Mouse (Mus musculus) limb, embryonic 10.5 days (tissue): ENCODE results near the gene 1190007I07Rik. TPM values are rescaled to one million over a fixed set of nuclear protein-coding genes. Genes with fewer than 3 reads are reported as not detected.
"Not testable (repeated sequence)": the region's sequence is repeated elsewhere in the genome, so short reads cannot be mapped to it uniquely, and the experiment has no call there.

Experiments used
- DNase-seq: peaks from one replicate; pipeline ENCODE4 v3.0.0-alpha.2; 2017; ENCODE audit warnings: low spot score
- H3K27ac ChIP-seq: fragments of 300-500 bp; sonication (generic); 2 replicates; pipeline ENCODE4 v1.5.1; 2016; ENCODE audit warnings: mild to moderate bottlenecking
- H3K27me3 ChIP-seq: fragments of 300-500 bp; sonication (generic); 2 replicates; pipeline ENCODE4 v1.6.1; 2016; ENCODE audit warnings: low read depth, mild to moderate bottlenecking; ENCODE audit not compliant: poor library complexity, severe bottlenecking
- H3K36me3 ChIP-seq: fragments of 300-500 bp; sonication (generic); 2 replicates; pipeline ENCODE4 v1.6.1; 2016; ENCODE audit warnings: mild to moderate bottlenecking, moderate library complexity
- H3K4me1 ChIP-seq: fragments of 300-500 bp; sonication (generic); 2 replicates; pipeline ENCODE4 v1.6.1; 2016
- H3K4me3 ChIP-seq: fragments of 300-500 bp; sonication (generic); 2 replicates; pipeline ENCODE4 v1.5.1; 2016; ENCODE audit warnings: mild to moderate bottlenecking, moderate library complexity
- H3K9me3 ChIP-seq: fragments of 300-500 bp; sonication (generic); replicated peaks from 2 replicates; pipeline ENCODE4 v1.6.1; 2016; ENCODE audit warnings: mild to moderate bottlenecking
- WGBS: fragments of 180-500 bp; shearing (Covaris S2); methylation state at CpG from one replicate; pipeline ENCODE4 v1.1.7; 2016; 5-methylcytosine and 5-hydroxymethylcytosine counted together
- polyA plus RNA-seq: library from polyadenylated mRNA; unstranded; fragments of >200 nt; fragmentation: Nextera tagmentation; extraction: Ambion mirVana; gene quantifications from 2 replicates; pipeline ENCODE4 v1.2.1, GENCODE M21; 2016

The 1190007I07Rik gene
- polyA plus RNA-seq, 1 experiment from 2014 or later = 42.3 TPM

DNA sequence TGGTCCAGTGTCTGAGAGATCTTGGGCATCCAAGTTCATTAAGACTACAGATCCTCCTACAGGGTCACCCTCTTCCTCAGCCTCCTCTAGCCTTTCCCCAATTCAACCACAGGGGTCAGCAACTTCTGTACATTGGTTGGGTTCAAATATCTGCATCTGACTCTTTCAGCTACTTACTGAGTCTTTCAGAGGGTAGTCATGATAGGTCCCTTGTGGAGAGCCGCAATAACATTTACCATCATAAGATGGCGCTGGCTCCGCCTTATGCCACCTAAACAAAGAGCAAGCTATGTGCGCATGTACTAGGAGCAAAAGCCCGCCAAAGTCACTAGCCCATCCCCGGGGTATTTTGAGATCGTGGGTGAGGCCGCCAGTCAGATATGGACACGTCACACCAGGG lies 33.4 kb downstream of the 1190007I07Rik start:
- not testable (repeated sequence) for H3K27ac ChIP-seq, DNase-seq, H3K4me3 ChIP-seq, H3K27me3 ChIP-seq, H3K9me3 ChIP-seq, H3K36me3 ChIP-seq, H3K4me1 ChIP-seq
- 84% methylated on average over 9 of the region's 9 CpGs for WGBS

DNA sequence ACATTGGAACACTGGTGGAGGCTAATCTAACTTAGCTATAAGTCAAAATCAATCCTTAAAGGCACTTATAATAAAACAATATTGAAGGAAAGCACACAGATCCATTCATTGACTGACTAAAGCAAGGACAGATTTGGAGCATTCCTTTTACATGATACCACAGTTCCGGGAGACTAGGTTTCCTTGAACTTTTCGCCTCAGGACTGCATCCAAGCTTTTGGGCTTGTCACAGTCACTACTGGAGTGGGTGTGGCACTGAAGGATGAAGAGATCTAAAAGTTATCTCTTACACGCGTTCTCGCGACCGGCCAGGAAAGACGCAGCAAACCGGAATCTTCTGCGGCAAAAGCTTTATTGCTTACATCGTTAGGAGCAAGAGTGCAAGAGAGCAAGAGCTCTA lies 51.9 kb downstream of the 1190007I07Rik start:
- not testable (repeated sequence) for H3K9me3 ChIP-seq, H3K27ac ChIP-seq, H3K27me3 ChIP-seq, H3K36me3 ChIP-seq, H3K4me1 ChIP-seq, H3K4me3 ChIP-seq, DNase-seq
- WGBS = 98% methylated on average over 11 of the region's 11 CpGs

Other genes with a start within 250 kb of the 1190007I07Rik start
- not detected in 2 replicates for gene Gm1553, start 130.6 kb downstream of the 1190007I07Rik start, polyA plus RNA-seq
- gene Tdg, start 6.6 kb upstream of the 1190007I07Rik start, polyA plus RNA-seq = 240 and 264 TPM in 2 replicates
- 2.9 and 4.4 TPM in 2 replicates for gene Glt8d2, start 67.4 kb upstream of the 1190007I07Rik start, polyA plus RNA-seq
- gene Hcfc2, start 72.9 kb upstream of the 1190007I07Rik start, polyA plus RNA-seq = 18.1 and 27.4 TPM in 2 replicates
- 56.8 and 64.1 TPM in 2 replicates for gene Nfyb, start 140.9 kb upstream of the 1190007I07Rik start, polyA plus RNA-seq
- 168 and 183 TPM in 2 replicates for gene Txnrd1, start 210.7 kb upstream of the 1190007I07Rik start, polyA plus RNA-seq
- 0.56 and 0.63 TPM in 2 replicates for gene Eid3, start 243.4 kb upstream of the 1190007I07Rik start, polyA plus RNA-seq